Mouse (Mus musculus) liver, embryonic 14.5 days (tissue): Measurements from ENCODE around the gene Lzts2.
"Not testable (repeated sequence)": the region's sequence is repeated elsewhere in the genome, so short reads cannot be mapped to it uniquely, and the experiment has no call there.

Source experiments
- CTCF ChIP-seq: IDR thresholded peaks from 2 replicates; pipeline ENCODE4 v1.5.1; 2016; ENCODE audit warnings: antibody characterized with exemption, low read depth, control low read depth
- EP300 ChIP-seq: IDR thresholded peaks from 2 replicates; pipeline ENCODE4 v1.6.1; 2016; ENCODE audit warnings: antibody characterized with exemption, low read depth

GRCm38 (mm10) chr19:45038198-45038597 is 24.0 kb downstream of the Lzts2 start:
- not testable (repeated sequence) for TF ChIP-seq EP300, CTCF
